Mouse (Mus musculus): ENCODE data around the gene Pbsn. TPM values are rescaled to one million over a fixed set of nuclear protein-coding genes. Genes with fewer than 3 reads are reported as not detected.
"Not testable (repeated sequence)": the region's sequence is repeated elsewhere in the genome, so short reads cannot be mapped to it uniquely, and the experiment has no call there.

The Pbsn gene
- not detected in 2 replicates for polyA plus RNA-seq (2014; fragmentation: Nextera tagmentation; extraction: Ambion mirVana)

- Histone ChIP-seq H3K4me3 (ENCODE audit: low read depth, low read length) (no peak within 1 kb of the TSS), H3K27me3 (replicated peaks; ENCODE audit: control insufficient read depth, insufficient read depth, low read length) (no peaks in the 10 kb centered on the region), H3K9ac (ENCODE audit: low read depth, low read length) (no peak within 1 kb of the TSS), H3K4me1 (ENCODE audit: control insufficient read depth, insufficient read depth, low read length) (no peaks in the 10 kb centered on the region), H3K4me2 (ENCODE audit: low read depth, low read length) (no peak within 1 kb of the TSS), H3K36me3 (ENCODE audit: control insufficient read depth, insufficient read depth, low read length) (no peaks in the 10 kb centered on the region), H3K27ac (replicated peaks; ENCODE audit: low read depth, low read length) (no peak within 1 kb of the TSS), H3K9me3 (ENCODE audit: control insufficient read depth, low read length) (no peaks in the 10 kb centered on the region)
- WGBS: 72% methylated on average over 1 of the region's 1 CpGs
- no peak for DNase-seq (ENCODE audit: low spot score)
- ATAC-seq (ENCODE audit: low read depth): no peak
Observed at GRCm38 (mm10) chrX:77853523-77853922, at the start of gene Pbsn. Pbsn (minus strand) TSS chrX:77853623.

- ATAC-seq (ENCODE audit: low read depth); H3K36me3 ChIP-seq (ENCODE audit: control insufficient read depth, insufficient read depth, low read length); H3K9me3 ChIP-seq (ENCODE audit: control insufficient read depth, low read length); H3K4me1 ChIP-seq (ENCODE audit: control insufficient read depth, insufficient read depth, low read length); H3K27ac ChIP-seq (replicated peaks; ENCODE audit: low read depth, low read length); H3K9ac ChIP-seq (ENCODE audit: low read depth, low read length); H3K4me2 ChIP-seq (ENCODE audit: low read depth, low read length); H3K27me3 ChIP-seq (replicated peaks; ENCODE audit: control insufficient read depth, insufficient read depth, low read length); H3K4me3 ChIP-seq (ENCODE audit: low read depth, low read length); DNase-seq (ENCODE audit: low spot score): not testable (repeated sequence)
- WGBS: 42% methylated on average over 2 of the region's 4 CpGs
Observed at GRCm38 (mm10) chrX:77880033-77880432, 26.6 kb upstream of the Pbsn start.

- H3K4me1 ChIP-seq (ENCODE audit: control insufficient read depth, insufficient read depth, low read length); H3K9ac ChIP-seq (ENCODE audit: low read depth, low read length); H3K36me3 ChIP-seq (ENCODE audit: control insufficient read depth, insufficient read depth, low read length); H3K4me2 ChIP-seq (ENCODE audit: low read depth, low read length); H3K4me3 ChIP-seq (ENCODE audit: low read depth, low read length); H3K9me3 ChIP-seq (ENCODE audit: control insufficient read depth, low read length); H3K27me3 ChIP-seq (replicated peaks; ENCODE audit: control insufficient read depth, insufficient read depth, low read length); ATAC-seq (ENCODE audit: low read depth); DNase-seq (ENCODE audit: low spot score); H3K27ac ChIP-seq (replicated peaks; ENCODE audit: low read depth, low read length): not testable (repeated sequence)
- WGBS: 91% methylated on average over 2 of the region's 2 CpGs
Observed at GRCm38 (mm10) chrX:77864458-77864857, 11.0 kb upstream of the Pbsn start, which contains the start of gene Gm14744. Gm14744 (plus strand) TSS chrX:77864758.

DNA sequence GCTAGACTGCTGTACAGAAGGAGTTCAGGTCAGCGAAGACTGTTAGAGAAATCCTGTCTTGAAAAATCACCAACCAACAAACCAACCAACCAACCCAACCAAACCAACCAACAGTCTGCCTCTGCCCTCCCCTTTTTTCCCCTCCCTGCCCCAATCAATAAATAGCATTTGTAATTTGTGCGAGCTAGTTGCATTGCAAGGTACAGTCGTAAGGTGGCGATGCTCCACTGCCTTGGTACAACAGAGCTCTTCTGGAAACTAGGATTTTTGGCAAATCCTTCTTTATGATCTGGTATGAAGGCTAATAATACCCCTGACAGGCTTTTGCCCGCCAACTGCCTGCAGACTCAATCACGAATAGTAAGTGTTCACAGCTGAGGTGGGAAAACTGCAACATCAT lies 41.4 kb downstream of the Pbsn start:
- Histone ChIP-seq H3K9ac (ENCODE audit: low read depth, low read length) (no peak overlapping the region), H3K36me3 (ENCODE audit: control insufficient read depth, insufficient read depth, low read length) (no peaks in the 10 kb centered on the region), H3K9me3 (ENCODE audit: control insufficient read depth, low read length) (no peaks in the 10 kb centered on the region), H3K4me2 (ENCODE audit: low read depth, low read length) (no peak overlapping the region), H3K4me3 (ENCODE audit: low read depth, low read length) (no peak overlapping the region), H3K27ac (replicated peaks; ENCODE audit: low read depth, low read length) (no peak overlapping the region), H3K27me3 (replicated peaks; ENCODE audit: control insufficient read depth, insufficient read depth, low read length) (no peaks in the 10 kb centered on the region), H3K4me1 (ENCODE audit: control insufficient read depth, insufficient read depth, low read length) (no peaks in the 10 kb centered on the region)
- DNase-seq (ENCODE audit: low spot score): no peak
- ATAC-seq (ENCODE audit: low read depth): no peak
- WGBS: 58% methylated on average over 6 of the region's 6 CpGs

DNA sequence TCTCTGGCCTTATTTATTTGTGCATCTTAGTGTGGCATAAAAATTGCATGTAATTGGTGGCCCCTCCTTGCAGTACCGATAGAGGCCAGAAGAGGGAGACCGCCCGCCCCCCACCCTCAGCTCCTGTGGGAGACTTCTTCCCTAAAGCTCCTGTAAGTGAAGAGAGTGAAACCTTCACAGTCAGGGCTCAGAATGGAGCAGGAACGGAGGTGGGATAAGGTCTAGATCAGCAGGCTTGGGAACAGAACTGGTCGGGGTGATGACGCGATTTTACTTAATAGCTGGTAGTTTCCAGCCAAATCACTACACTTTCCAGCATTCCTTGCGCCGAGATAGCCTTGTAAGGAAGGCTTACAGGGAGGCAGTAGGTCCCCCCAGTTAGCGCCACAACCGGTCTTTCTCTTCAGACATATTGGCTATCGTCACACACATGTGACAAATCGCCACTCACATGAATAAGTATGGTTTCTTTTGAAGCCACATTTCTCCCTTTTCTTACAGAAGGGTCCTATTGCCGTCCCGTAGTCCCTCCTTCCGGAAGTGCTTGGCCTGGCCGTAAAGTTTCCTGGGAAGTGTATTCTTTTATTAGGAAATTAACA lies 42.7 kb downstream of the Pbsn start:
- Histone ChIP-seq H3K9me3 (ENCODE audit: control insufficient read depth, low read length) (no peaks in the 10 kb centered on the region), H3K4me3 (ENCODE audit: low read depth, low read length) (peak overlapping the region; percentile 41), H3K27ac (replicated peaks; ENCODE audit: low read depth, low read length) (peak overlapping the region; percentile 70; the same call in 1 of the 2 replicates), H3K36me3 (ENCODE audit: control insufficient read depth, insufficient read depth, low read length) (no peaks in the 10 kb centered on the region), H3K27me3 (replicated peaks; ENCODE audit: control insufficient read depth, insufficient read depth, low read length) (no peaks in the 10 kb centered on the region), H3K4me2 (ENCODE audit: low read depth, low read length) (peak overlapping the region; percentile 41), H3K4me1 (ENCODE audit: control insufficient read depth, insufficient read depth, low read length) (no peaks in the 10 kb centered on the region), H3K9ac (ENCODE audit: low read depth, low read length) (peak overlapping the region; percentile 52)
- peak; percentile 89 for ATAC-seq (ENCODE audit: low read depth)
- DNase-seq (ENCODE audit: low spot score): peak; percentile 56
- WGBS: 32% methylated on average over 17 of the region's 17 CpGs

DNA sequence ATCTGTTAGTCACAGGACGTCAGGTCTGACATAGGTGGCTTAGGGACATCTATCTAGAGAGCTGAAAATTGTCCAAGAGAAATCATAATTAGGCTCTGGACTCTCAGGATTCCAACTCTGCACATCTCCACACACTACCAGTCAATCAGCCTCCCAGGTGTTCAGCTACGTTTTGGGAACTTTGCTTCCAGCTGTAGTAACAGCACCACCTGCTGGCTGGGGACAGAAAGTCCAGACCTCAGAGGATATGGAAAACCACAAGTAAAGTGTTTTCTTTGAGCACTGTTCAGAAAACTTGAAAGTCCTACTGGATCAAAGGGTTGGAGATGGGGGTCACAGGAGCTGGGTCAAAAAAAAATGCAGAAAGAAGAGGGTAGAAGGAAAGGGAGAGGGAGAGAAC lies 44.8 kb downstream of the Pbsn start:
- no peaks in the 10 kb centered on the region for H3K9me3 ChIP-seq (ENCODE audit: control insufficient read depth, low read length)
- H3K4me2 ChIP-seq (ENCODE audit: low read depth, low read length): no peak overlapping the region
- H3K4me1 ChIP-seq (ENCODE audit: control insufficient read depth, insufficient read depth, low read length): no peaks in the 10 kb centered on the region
- no peak overlapping the region for H3K27ac ChIP-seq (replicated peaks; ENCODE audit: low read depth, low read length)
- no peak overlapping the region for H3K9ac ChIP-seq (ENCODE audit: low read depth, low read length)
- no peaks in the 10 kb centered on the region for H3K36me3 ChIP-seq (ENCODE audit: control insufficient read depth, insufficient read depth, low read length)
- H3K4me3 ChIP-seq (ENCODE audit: low read depth, low read length): no peak overlapping the region
- H3K27me3 ChIP-seq (replicated peaks; ENCODE audit: control insufficient read depth, insufficient read depth, low read length): no peaks in the 10 kb centered on the region
- ATAC-seq (ENCODE audit: low read depth) (no peak), DNase-seq (ENCODE audit: low spot score) (peak; percentile 41)
- WGBS: 19% methylated on average over 2 of the region's 2 CpGs

DNA sequence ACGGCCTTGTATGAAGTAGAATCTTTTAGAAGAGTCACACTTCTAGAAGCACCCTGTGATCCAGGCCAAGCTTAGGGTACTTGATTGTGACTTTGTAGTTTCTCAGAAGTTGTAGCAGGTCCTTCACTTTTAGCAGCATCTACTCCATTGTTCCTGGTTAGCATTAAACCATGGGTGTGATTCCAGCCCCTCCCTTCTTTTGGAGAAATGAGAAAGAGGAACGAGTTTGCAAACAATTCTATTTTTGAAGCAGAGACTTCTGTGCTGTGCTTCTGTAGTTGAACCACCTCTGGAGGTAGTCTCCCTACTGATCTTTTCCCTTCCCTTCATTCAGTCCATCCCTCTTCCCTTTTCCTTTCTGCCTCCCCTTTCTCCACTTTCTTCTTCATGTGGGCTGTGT lies 51.1 kb downstream of the Pbsn start:
- Histone ChIP-seq H3K36me3 (ENCODE audit: control insufficient read depth, insufficient read depth, low read length) (no peaks in the 10 kb centered on the region), H3K4me3 (ENCODE audit: low read depth, low read length) (no peak overlapping the region), H3K27me3 (replicated peaks; ENCODE audit: control insufficient read depth, insufficient read depth, low read length) (no peaks in the 10 kb centered on the region), H3K9ac (ENCODE audit: low read depth, low read length) (no peak overlapping the region), H3K4me2 (ENCODE audit: low read depth, low read length) (no peak overlapping the region), H3K27ac (replicated peaks; ENCODE audit: low read depth, low read length) (no peak overlapping the region), H3K4me1 (ENCODE audit: control insufficient read depth, insufficient read depth, low read length) (no peaks in the 10 kb centered on the region), H3K9me3 (ENCODE audit: control insufficient read depth, low read length) (no peaks in the 10 kb centered on the region)
- no peak for ATAC-seq (ENCODE audit: low read depth)
- DNase-seq (ENCODE audit: low spot score): no peak
- 81% methylated on average over 2 of the region's 2 CpGs for WGBS

DNA sequence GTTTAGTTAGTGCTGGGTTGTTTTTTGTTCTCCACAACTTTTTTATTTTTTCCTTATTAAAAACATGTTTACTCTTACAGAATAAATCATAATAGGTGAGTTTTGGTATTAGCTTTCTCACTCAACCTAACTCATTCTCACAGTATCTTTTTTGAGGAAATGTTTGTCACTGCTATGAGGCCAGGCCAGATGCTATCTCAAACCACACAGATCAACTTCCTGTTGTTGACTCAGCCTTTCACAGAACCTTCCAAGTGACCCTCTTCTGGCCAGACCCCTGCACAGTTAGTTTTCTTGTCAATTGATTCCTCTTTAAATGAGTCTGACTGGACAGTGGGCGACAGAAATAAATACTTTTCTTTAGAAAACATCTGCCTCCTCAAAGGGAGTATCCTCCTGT lies 51.9 kb downstream of the Pbsn start:
- Histone ChIP-seq H3K9ac (ENCODE audit: low read depth, low read length) (no peak overlapping the region), H3K4me1 (ENCODE audit: control insufficient read depth, insufficient read depth, low read length) (no peaks in the 10 kb centered on the region), H3K4me2 (ENCODE audit: low read depth, low read length) (no peak overlapping the region), H3K9me3 (ENCODE audit: control insufficient read depth, low read length) (no peaks in the 10 kb centered on the region), H3K4me3 (ENCODE audit: low read depth, low read length) (no peak overlapping the region), H3K36me3 (ENCODE audit: control insufficient read depth, insufficient read depth, low read length) (no peaks in the 10 kb centered on the region), H3K27me3 (replicated peaks; ENCODE audit: control insufficient read depth, insufficient read depth, low read length) (no peaks in the 10 kb centered on the region), H3K27ac (replicated peaks; ENCODE audit: low read depth, low read length) (no peak overlapping the region)
- DNase-seq (ENCODE audit: low spot score) (no peak), ATAC-seq (ENCODE audit: low read depth) (no peak)
- WGBS: 49% methylated on average over 1 of the region's 1 CpGs

GRCm38 (mm10) chrX:77799554-77799953 lies 53.9 kb downstream of the Pbsn start:
- Histone ChIP-seq H3K36me3 (ENCODE audit: control insufficient read depth, insufficient read depth, low read length) (no peaks in the 10 kb centered on the region), H3K27ac (replicated peaks; ENCODE audit: low read depth, low read length) (no peak overlapping the region), H3K4me1 (ENCODE audit: control insufficient read depth, insufficient read depth, low read length) (no peaks in the 10 kb centered on the region), H3K27me3 (replicated peaks; ENCODE audit: control insufficient read depth, insufficient read depth, low read length) (no peaks in the 10 kb centered on the region), H3K4me3 (ENCODE audit: low read depth, low read length) (no peak overlapping the region), H3K9ac (ENCODE audit: low read depth, low read length) (no peak overlapping the region), H3K9me3 (ENCODE audit: control insufficient read depth, low read length) (no peaks in the 10 kb centered on the region), H3K4me2 (ENCODE audit: low read depth, low read length) (no peak overlapping the region)
- DNase-seq (ENCODE audit: low spot score): no peak
- WGBS: 77% methylated on average over 3 of the region's 3 CpGs
- ATAC-seq (ENCODE audit: low read depth): no peak
